Mouse (Mus musculus): ENCODE data around the gene Baz1b. TPM values are rescaled to one million over a fixed set of nuclear protein-coding genes. Genes with fewer than 3 reads are reported as not detected.

The Baz1b gene
- polyA plus RNA-seq (2015; fragmentation: Nextera tagmentation; extraction: Ambion mirVana): 30.5 and 30.9 TPM in 2 replicates

DNA sequence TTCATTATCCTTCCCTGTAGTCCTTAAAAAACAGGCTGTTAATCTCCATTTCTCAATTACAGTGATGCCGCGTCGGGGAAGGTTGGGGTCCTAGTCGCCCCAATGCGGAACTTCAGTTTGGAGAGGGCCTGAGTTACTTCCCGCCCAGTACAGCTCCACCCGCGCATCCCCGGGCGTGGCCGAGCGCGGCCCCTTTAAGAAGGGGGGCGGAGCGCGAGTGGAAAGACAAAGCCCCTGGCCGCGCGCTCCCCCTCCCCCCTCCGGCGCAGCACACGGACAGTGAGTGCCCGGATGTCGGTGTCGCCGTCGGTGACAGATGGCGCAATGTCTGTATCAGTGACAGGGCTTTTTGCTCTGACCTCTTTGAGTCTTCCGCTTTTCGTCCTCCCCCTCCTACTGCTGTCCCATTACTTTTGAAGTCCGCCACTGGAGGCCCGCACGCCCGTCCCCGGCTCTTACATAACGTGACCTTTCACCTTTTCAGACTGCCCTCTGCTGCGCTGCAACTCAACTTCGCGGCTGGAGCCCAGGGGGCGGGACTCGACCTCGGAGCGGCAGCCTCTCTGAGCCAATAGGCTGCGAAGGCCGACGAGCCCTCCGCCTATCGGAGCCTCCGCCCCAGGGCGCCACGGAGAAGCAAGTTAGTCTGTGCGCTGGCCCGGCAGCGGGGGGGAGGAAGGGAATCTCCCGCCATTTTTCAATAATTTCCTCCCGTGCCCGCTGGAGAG lies at the start of gene Baz1b:
TSS of gene Baz1b (plus strand) at position 644 of the 728 bp plus-strand sequence.
- WGBS: under 1% methylated on average over 56 of the region's 57 CpGs
- Histone ChIP-seq H3K4me3 (peak within 1 kb of the TSS; percentile 93), H3K27me3 (replicated peaks) (no peaks in the 10 kb centered on the region), H3K27ac (peak within 1 kb of the TSS; percentile 93), H3K4me1 (peaks cover 31% of the 10 kb centered on the region), H3K4me2 (peak within 1 kb of the TSS; percentile 65), H3K9ac (peak within 1 kb of the TSS; percentile 85), H3K36me3 (replicated peaks) (peaks cover 10% of the 10 kb centered on the region), H3K9me3 (no peaks in the 10 kb centered on the region; the same call in 1 of the 2 replicates)
- ATAC-seq (replicated peaks): peak; percentile 98

DNA sequence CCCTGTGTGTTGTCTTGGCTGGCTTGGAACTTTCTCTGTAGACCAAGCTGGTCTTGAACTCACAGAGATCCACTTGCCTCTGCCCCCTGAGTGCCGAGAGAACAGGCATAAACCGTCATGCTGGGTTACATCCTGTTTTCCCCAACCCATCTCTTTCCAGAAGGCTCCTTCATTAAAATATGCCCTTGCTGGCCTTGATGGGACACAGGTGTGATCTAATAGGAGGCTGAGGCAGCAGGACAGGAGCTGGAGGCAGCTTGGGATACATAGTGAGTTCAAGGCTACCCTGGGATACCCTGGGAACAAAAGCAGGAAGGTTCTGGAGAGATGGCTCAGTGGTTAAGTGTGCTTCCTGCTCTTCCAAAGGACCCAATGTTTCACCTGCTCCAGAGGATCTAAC lies 47.2 kb upstream of the Baz1b start:
- ATAC-seq (replicated peaks): no peak
- Histone ChIP-seq H3K9me3 (no peaks in the 10 kb centered on the region), H3K9ac (no peak overlapping the region), H3K4me1 (no peaks in the 10 kb centered on the region), H3K36me3 (replicated peaks) (no peaks in the 10 kb centered on the region), H3K4me2 (no peak overlapping the region), H3K4me3 (no peak overlapping the region), H3K27ac (no peak overlapping the region), H3K27me3 (replicated peaks) (peaks cover 8% of the 10 kb centered on the region)
- 74% methylated on average over 2 of the region's 2 CpGs for WGBS

DNA sequence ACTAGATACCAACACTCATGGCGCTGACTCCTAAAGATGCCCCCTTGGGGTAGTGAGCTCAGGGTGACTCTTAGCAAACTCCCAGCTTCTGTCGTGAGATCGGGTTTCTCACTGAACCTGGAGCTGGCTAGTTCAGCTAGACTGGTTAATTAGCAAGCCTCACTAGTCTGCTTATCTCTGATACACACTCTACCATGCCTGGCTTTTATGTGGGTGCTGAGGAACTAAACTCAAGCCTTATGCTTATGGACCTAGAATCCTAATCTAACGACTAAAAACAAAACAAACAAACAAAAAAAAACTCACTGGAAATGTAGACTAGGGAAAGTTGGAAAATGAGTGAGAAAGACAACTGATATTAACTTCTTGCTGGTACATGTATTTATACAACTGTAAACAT lies 42.6 kb upstream of the Baz1b start:
- Histone ChIP-seq H3K36me3 (replicated peaks) (no peaks in the 10 kb centered on the region), H3K4me3 (no peak overlapping the region), H3K4me1 (peaks cover 8% of the 10 kb centered on the region), H3K9me3 (no peaks in the 10 kb centered on the region), H3K27ac (no peak overlapping the region), H3K27me3 (replicated peaks) (0 out of 2 replicates have a peak, but pooled peaks cover 3% of the 10 kb centered on the region), H3K9ac (no peak overlapping the region), H3K4me2 (no peak overlapping the region)
- WGBS: 60% methylated on average over 4 of the region's 4 CpGs
- no peak for ATAC-seq (replicated peaks)

DNA sequence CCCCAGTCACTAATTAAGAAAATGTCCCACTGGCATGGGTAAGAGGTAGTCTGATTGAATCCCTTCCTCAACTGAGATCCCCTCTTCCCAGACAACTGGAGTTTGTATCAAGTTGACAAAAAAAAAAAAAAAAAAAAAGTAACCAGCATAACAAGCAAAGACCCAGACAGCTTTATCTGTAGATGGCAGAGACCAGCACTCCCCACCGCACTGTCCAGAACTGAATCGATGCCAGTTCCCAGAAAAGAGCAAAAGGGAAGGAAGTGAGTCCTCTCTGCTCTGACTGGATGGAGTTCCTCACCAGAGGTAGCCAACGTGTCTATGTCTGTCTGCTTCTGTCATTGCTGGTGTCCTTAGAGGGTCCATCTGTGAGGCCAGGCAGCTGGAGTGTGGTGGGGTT lies 41.5 kb upstream of the Baz1b start:
- H3K27me3 ChIP-seq (replicated peaks): no peaks in the 10 kb centered on the region
- H3K9me3 ChIP-seq: no peaks in the 10 kb centered on the region
- no peaks in the 10 kb centered on the region for H3K36me3 ChIP-seq (replicated peaks)
- H3K27ac ChIP-seq: no peak overlapping the region
- H3K4me2 ChIP-seq: no peak overlapping the region
- H3K4me3 ChIP-seq: no peak overlapping the region
- H3K4me1 ChIP-seq: peaks cover 16% of the 10 kb centered on the region
- ATAC-seq (replicated peaks): no peak
- 84% methylated on average over 3 of the region's 3 CpGs for WGBS
- no peak overlapping the region for H3K9ac ChIP-seq

DNA sequence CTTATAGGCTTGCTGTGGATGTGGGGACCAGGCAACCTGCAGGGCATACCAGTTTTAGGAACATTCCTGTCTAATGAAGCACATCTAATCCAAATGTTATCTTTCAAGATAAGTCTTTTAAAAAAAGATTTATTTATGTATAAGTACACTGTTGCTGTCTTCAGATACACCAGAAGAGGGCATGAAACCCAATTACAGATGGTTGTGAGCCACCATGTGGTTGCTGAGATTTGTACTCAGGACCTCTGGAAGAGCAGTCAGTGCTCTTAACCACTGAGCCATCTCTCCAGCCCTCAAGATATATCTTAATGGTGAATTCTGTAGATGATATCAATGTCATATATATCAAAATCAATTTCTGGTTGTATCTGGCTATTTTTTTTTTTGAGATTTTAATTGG lies 41.1 kb upstream of the Baz1b start:
- no peak overlapping the region for H3K4me2 ChIP-seq
- H3K27ac ChIP-seq: no peak overlapping the region
- H3K27me3 ChIP-seq (replicated peaks): no peaks in the 10 kb centered on the region
- H3K9ac ChIP-seq: no peak overlapping the region
- no peak for ATAC-seq (replicated peaks)
- H3K9me3 ChIP-seq: no peaks in the 10 kb centered on the region
- H3K4me3 ChIP-seq: no peak overlapping the region
- no peaks in the 10 kb centered on the region for H3K36me3 ChIP-seq (replicated peaks)
- peaks cover 16% of the 10 kb centered on the region for H3K4me1 ChIP-seq

DNA sequence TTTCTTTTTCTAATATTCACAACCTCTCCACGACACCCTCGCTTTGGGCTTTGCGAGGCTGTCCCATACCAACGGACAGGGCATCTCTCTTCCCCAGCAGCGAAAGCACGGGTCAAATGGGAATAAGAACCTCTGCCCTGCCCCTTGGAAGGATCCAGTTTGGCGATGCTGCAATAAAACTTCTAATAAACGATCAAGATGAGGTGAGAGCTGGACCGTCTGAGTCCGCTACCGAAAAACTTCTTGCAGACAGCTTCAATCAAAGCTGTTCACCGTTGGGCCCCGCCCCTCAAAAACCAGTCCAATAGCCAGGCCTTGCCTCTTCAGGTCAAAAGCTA lies 38.4 kb upstream of the Baz1b start:
- Histone ChIP-seq H3K4me3 (peak overlapping the region; percentile 67), H3K9me3 (no peaks in the 10 kb centered on the region), H3K27ac (peak overlapping the region; percentile 83; the same call in 1 of the 2 replicates), H3K36me3 (replicated peaks) (no peaks in the 10 kb centered on the region), H3K4me2 (peak overlapping the region; percentile 71), H3K27me3 (replicated peaks) (no peaks in the 10 kb centered on the region), H3K4me1 (peaks cover 16% of the 10 kb centered on the region), H3K9ac (peak overlapping the region; percentile 61; the same call in 1 of the 2 replicates)
- WGBS: under 1% methylated on average over 13 of the region's 13 CpGs
- ATAC-seq (replicated peaks): 0 out of 2 replicates have a peak, but pooled peaks have one; percentile 0

DNA sequence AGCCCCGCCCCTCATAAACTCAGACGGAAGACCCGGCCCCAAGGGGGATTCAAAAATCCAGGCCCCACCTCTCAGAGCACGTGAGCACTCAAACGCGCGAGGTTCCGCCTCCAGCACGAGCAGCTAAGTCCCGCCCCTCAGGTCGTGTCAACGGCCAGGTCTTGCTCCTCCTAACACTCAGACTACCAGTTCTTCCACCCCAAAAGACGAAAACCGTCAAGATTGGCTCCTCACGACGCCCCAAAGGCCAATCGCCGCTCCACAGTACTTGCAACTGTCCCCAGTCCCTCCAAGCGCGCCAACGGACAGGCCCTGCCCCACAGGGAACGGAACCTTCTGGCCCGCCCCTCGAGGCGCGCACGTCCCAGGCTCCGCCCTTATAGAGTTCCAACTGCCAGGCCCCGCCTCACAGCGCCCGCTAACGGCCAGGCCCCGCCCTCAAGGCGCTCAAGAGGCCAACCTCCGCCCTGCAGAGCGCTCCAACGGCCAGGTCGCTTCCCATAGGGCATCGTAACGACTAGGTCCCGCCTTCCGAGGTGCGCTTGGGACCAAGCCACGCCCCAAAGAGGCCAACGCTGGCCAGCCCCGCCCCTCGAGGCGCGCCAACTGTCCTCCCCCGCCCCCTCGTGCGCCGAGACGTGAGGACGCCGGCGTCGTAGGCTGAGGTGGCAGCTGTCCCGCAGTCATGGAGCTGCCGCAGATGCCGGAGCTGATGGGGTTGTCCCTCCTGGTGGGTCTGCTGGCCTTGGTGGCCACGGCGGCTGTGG lies 37.8 kb upstream of the Baz1b start, which contains the start of gene Tbl2:
TSS of gene Tbl2 (plus strand) at position 605 of the 767 bp plus-strand sequence.
- no peaks in the 10 kb centered on the region for H3K9me3 ChIP-seq
- H3K4me2 ChIP-seq: peak within 1 kb of the TSS; percentile 71
- H3K9ac ChIP-seq: peak within 1 kb of the TSS; percentile 61
- peak within 1 kb of the TSS; percentile 83 for H3K27ac ChIP-seq
- peak; percentile 97 for ATAC-seq (replicated peaks)
- WGBS: under 1% methylated on average over 62 of the region's 63 CpGs
- peaks cover 16% of the 10 kb centered on the region for H3K4me1 ChIP-seq
- H3K4me3 ChIP-seq: peak within 1 kb of the TSS; percentile 67
- H3K36me3 ChIP-seq (replicated peaks): no peaks in the 10 kb centered on the region
- no peaks in the 10 kb centered on the region for H3K27me3 ChIP-seq (replicated peaks)

DNA sequence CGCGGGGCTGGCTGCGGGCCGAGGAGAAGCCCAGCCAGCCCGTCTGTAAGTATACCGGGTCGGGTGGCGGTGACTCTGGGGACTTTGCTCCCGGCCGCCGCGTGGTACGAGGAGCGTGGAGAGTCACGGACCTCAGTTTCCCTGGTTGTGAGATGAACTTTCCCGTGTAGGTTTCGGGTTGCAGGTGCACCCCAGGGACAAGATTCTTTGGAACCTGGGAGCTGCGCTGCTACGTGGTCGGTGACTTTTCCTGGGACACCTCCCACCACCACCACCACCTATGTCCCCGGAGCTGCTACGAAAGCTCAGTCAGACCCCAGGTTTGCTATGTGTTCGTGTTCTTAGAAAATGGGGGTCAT lies 37.3 kb upstream of the Baz1b start:
- Histone ChIP-seq H3K4me3 (peak overlapping the region; percentile 67), H3K27ac (peak overlapping the region; percentile 83), H3K4me2 (peak overlapping the region; percentile 71), H3K27me3 (replicated peaks) (no peaks in the 10 kb centered on the region), H3K36me3 (replicated peaks) (no peaks in the 10 kb centered on the region), H3K9ac (peak overlapping the region; percentile 61), H3K9me3 (no peaks in the 10 kb centered on the region), H3K4me1 (peaks cover 16% of the 10 kb centered on the region)
- under 1% methylated on average over 23 of the region's 23 CpGs for WGBS
- ATAC-seq (replicated peaks): no peak

DNA sequence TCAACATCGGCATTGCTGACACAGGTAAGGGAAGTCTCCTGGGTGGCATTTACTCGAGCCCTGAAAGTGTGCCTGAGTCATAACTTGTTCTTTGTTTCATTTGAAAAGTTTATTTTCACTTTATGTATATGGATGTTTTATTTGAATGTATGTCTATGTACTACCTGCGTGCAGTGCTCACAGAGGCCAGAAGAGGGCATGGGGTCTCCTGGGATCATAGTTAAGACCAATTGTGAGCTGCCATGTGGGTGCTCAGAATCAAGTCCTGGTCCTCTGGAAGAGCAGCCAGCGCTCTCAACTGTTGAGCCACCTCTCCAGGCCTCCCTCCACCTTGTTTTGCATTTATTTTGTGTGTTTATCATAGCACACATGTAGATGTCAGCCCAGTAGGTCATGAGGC lies 30.6 kb upstream of the Baz1b start:
- 97% methylated on average over 4 of the region's 4 CpGs for whole genome bisulfite sequencing
- Histone ChIP-seq H3K27me3 (replicated peaks) (no peaks in the 10 kb centered on the region), H3K4me2 (no peak overlapping the region), H3K36me3 (replicated peaks) (peaks cover 13% of the 10 kb centered on the region; the same call in 1 of the 2 replicates), H3K4me3 (no peak overlapping the region), H3K27ac (no peak overlapping the region), H3K4me1 (no peaks in the 10 kb centered on the region), H3K9me3 (no peaks in the 10 kb centered on the region), H3K9ac (no peak overlapping the region)
- ATAC-seq (replicated peaks): no peak

DNA sequence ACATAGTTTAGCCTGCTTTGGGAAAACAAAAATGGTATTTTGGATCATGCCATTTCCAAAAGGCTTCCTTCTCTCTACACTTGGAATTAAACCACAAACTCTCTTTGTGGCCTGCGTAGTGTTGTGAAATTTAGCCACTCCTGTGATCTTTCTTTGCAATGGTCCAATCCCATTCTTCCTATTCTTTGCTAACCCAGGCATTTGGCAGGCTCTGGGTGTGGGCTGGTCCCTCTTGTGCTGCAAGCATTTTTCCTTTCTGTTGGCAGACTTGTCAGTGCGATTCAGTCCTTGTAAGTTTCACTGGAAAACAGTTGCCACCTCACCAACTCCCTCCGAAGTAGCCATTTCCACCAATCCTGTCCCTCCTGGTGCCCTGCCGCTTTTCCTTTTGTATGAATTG lies 25.8 kb upstream of the Baz1b start:
- no peak overlapping the region for H3K4me2 ChIP-seq
- peaks cover 13% of the 10 kb centered on the region; the same call in 1 of the 2 replicates for H3K36me3 ChIP-seq (replicated peaks)
- H3K4me3 ChIP-seq: no peak overlapping the region
- WGBS: 92% methylated on average over 4 of the region's 4 CpGs
- no peaks in the 10 kb centered on the region for H3K9me3 ChIP-seq
- no peaks in the 10 kb centered on the region for H3K27me3 ChIP-seq (replicated peaks)
- H3K4me1 ChIP-seq: no peaks in the 10 kb centered on the region
- ATAC-seq (replicated peaks): no peak
- H3K27ac ChIP-seq: no peak overlapping the region
- H3K9ac ChIP-seq: no peak overlapping the region

DNA sequence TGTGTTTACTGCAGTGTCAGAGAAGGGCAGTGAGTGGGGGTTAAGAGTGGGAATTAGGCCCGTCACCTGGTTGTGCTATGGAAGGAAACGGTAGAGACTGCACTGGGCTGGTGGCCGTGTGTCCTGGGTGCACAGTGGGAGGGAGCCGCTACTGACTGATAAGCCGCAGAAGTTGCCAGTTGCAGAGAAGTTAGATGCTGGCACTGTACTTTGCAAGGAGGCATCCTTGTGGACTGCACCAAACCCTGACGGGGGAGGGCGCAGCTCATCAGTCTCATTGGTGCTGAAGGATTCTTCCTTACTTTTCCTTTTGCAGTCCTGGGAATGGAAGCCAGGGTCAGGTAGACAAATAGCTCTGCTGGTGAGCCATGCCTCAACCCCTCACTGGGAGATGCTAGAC lies 25.4 kb upstream of the Baz1b start:
- H3K9ac ChIP-seq: no peak overlapping the region
- no peak overlapping the region for H3K4me2 ChIP-seq
- no peaks in the 10 kb centered on the region for H3K27me3 ChIP-seq (replicated peaks)
- H3K9me3 ChIP-seq: no peaks in the 10 kb centered on the region
- no peak for ATAC-seq (replicated peaks)
- H3K27ac ChIP-seq: no peak overlapping the region
- H3K36me3 ChIP-seq (replicated peaks): peaks cover 13% of the 10 kb centered on the region; the same call in 1 of the 2 replicates
- no peak overlapping the region for H3K4me3 ChIP-seq
- 87% methylated on average over 7 of the region's 7 CpGs for WGBS
- no peaks in the 10 kb centered on the region for H3K4me1 ChIP-seq

DNA sequence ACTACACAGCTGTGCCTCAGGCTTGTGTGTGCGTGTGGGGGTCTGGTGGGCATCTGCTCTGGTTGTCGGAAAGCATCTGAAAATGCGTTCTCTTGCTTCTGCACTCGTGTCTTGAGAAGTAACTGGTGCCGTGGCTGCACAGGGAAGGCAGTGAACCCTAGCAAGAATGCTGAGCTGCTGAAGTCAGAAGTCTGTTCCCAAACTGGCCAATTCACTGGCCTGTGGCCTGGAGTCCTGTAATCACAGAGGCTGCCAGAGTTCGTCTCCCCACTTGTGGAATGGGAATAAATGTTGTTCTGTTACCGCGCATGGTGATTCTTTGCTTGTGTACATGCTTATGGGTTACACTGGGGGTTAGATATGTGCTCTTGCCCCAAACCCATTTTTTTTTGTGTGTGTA lies 24.7 kb upstream of the Baz1b start:
- Histone ChIP-seq H3K4me2 (no peak overlapping the region), H3K9me3 (no peaks in the 10 kb centered on the region), H3K4me1 (no peaks in the 10 kb centered on the region), H3K27ac (no peak overlapping the region), H3K4me3 (no peak overlapping the region), H3K27me3 (replicated peaks) (no peaks in the 10 kb centered on the region), H3K36me3 (replicated peaks) (peaks cover 13% of the 10 kb centered on the region; the same call in 1 of the 2 replicates), H3K9ac (no peak overlapping the region)
- WGBS: 94% methylated on average over 8 of the region's 8 CpGs
- no peak for ATAC-seq (replicated peaks)
